Mouse (Mus musculus) testis, adult 2 months (tissue): ENCODE measurements around the gene Gm3252.
"Not testable (repeated sequence)": the region's sequence is repeated elsewhere in the genome, so short reads cannot be mapped to it uniquely, and the experiment has no call there.

Experiments used
- CTCF ChIP-seq: fragments of 200-500 bp; IDR thresholded peaks from 2 replicates; pipeline ENCODE4 v1.5.1; 2012; ENCODE audit warnings: low read depth, mild to moderate bottlenecking, inconsistent platforms, low read length, moderate library complexity; ENCODE audit not compliant: control insufficient read depth, insufficient read depth, insufficient replicate concordance
- POLR2A ChIP-seq: fragments of 200-500 bp; IDR thresholded peaks from 2 replicates; pipeline ENCODE4 v1.6.1; 2012; ENCODE audit warnings: low read depth, mild to moderate bottlenecking, inconsistent platforms, low read length, moderate library complexity; ENCODE audit not compliant: control insufficient read depth

DNA sequence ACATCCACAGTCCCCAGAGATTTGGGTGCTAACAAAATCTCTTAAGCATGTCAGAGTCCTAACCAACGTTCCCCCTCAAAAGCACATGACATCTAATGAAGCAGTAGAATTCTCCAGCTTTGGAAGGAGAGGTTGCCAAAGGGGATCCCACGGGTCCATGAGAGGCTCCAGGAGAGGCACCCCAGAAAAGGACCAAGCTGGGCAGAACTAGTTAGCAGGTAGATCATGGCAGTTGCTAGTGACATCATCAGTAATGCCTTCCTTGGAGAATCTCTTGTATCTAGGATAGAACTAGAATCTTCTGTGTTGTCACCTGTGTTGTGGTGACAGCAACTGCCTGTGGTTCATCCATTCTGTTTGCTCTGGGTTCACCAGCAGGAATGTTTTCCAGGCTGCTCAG, 49.5 kb downstream of the Gm3252 start, which contains the start of gene Gm9602:
- not testable (repeated sequence) for TF ChIP-seq CTCF, POLR2A
